Comparison of ENCODE assay signal across 19 mouse cellular contexts in genomic region chr9:21732288-21732687, GRCm38 (mm10).
"Had no signal": no experiment of that assay in that cellular context is flagged by ENCODE, and none has a peak within 500 bp of the region (broad histone marks: within the 10 kb centered on the region; RNA-seq: fewer than 3 reads in every experiment).

No protein-coding gene starts in this region.

- H3K9ac ChIP-seq: liver, embryonic 12.5 days; liver, embryonic 14.5 days; lung, embryonic 15.5 days; midbrain, embryonic 12.5 days; neural tube, embryonic 12.5 days; stomach, embryonic 15.5 days had no signal

- H3K4me3 ChIP-seq: liver, embryonic 12.5 days; lung, embryonic 15.5 days; midbrain, embryonic 10.5 days; midbrain, embryonic 12.5 days; neural tube, embryonic 12.5 days; stomach, embryonic 15.5 days had no signal

- H3K4me1 ChIP-seq: midbrain, embryonic 12.5 days; neural tube, embryonic 12.5 days had no signal

- H3K27ac ChIP-seq: liver, embryonic 12.5 days; liver, embryonic 14.5 days; lung, embryonic 15.5 days; midbrain, embryonic 10.5 days; midbrain, embryonic 12.5 days; neural tube, embryonic 12.5 days; stomach, embryonic 15.5 days; stomach, postnatal 0 days had no signal

- ATAC-seq: liver, embryonic 12.5 days; midbrain, embryonic 16.5 days had no signal

- H3K27me3 ChIP-seq: liver, embryonic 12.5 days; lung, embryonic 15.5 days; midbrain, embryonic 12.5 days; neural tube, embryonic 12.5 days; stomach, embryonic 15.5 days had no signal

- H3K9me3 ChIP-seq: liver, embryonic 12.5 days; lung, embryonic 15.5 days; midbrain, embryonic 10.5 days; midbrain, embryonic 12.5 days; neural tube, embryonic 12.5 days; stomach, embryonic 15.5 days had no signal

- DNase-seq: lung, adult 18-20 months; lung, postnatal 10 days; lung, postnatal 4 days; midbrain, embryonic 14.5 days; right cerebral cortex, postnatal 25 days; right cerebral cortex, postnatal 4 days; spleen, adult 18-20 months; thymus, adult 2 months; thymus, postnatal 25 days; thymus, postnatal 4 days had no signal
